Mouse (Mus musculus) embryonic stem cell, embryonic (primary cell): ENCODE measurements around the gene Sptssb.

Experiments
- CTCF ChIA-PET, 4 experiments: fragments of 300-600 bp in 2 of 4; fragments of 350-600 bp in 2 of 4; sonication (Branson Sonifier 250); formaldehyde crosslinking; loops; one replicate each; lab custom pipeline; 2022; ENCODE audit warnings: inconsistent platforms in 2 of 4; lab: Charles Lee
- POLR2A ChIA-PET, 4 experiments: fragments of 300-600 bp in 2 of 4; fragments of 350-600 bp in 2 of 4; sonication (Branson Sonifier 250); formaldehyde crosslinking; loops; one replicate each; lab custom pipeline; 2022; ENCODE audit warnings: antibody characterized with exemption in 4 of 4, inconsistent platforms in 1 of 4; lab: Charles Lee

Gene Sptssb

GRCm38 (mm10) chr3:69797533-69797932 lies 62.2 kb downstream of the Sptssb start:
- CTCF ChIA-PET: interaction anchor here in 1 of 4 experiments (0.5 kb wide), 1 partner anchor 559 kb away, joined by 4 read pairs; no protein-coding TSS in a partner anchor
- POLR2A ChIA-PET: interaction anchor here in 1 of 4 experiments (0.5 kb wide), 1 partner anchor 24 kb away, joined by 5 read pairs; no protein-coding TSS in a partner anchor

- POLR2A ChIA-PET: no interaction called here
- CTCF ChIA-PET: no interaction called here
These were observed 66.8 kb downstream of the Sptssb start for GRCm38 (mm10) chr3:69792823-69793417.

- POLR2A ChIA-PET: no interaction called here
- CTCF ChIA-PET: no interaction called here
These were observed 80.4 kb downstream of the Sptssb start for GRCm38 (mm10) chr3:69779246-69779796.

- ChIA-PET CTCF (no interaction called here), POLR2A (interaction anchor here in 2 of 4 experiments (0.5 to 3.1 kb wide), 3 partner anchors 9 to 346 kb away, joined by 3 to 11 read pairs (median 4); no protein-coding TSS in a partner anchor)
These were observed 86.4 kb downstream of the Sptssb start for GRCm38 (mm10) chr3:69773356-69773755.
